Mouse (Mus musculus) bone marrow macrophage, adult 2 months (primary cell): ENCODE data around the gene Ccdc154. TPM values are rescaled to one million over a fixed set of nuclear protein-coding genes. Genes with fewer than 3 reads are reported as not detected.
A peak's percentile ranks its signal among the peaks of the same experiment; 100 is the strongest.

Source experiments
- H3K27ac ChIP-seq: 2 replicates; pipeline ENCODE4 v1.5.1; 2012; ENCODE audit warnings: low read depth, low read length; ENCODE audit not compliant: insufficient read depth
- H3K4me1 ChIP-seq: 2 replicates; pipeline ENCODE4 v1.6.1; 2012; ENCODE audit warnings: low read length; ENCODE audit not compliant: control insufficient read depth, insufficient read depth
- H3K4me3 ChIP-seq: 2 replicates; pipeline ENCODE4 v1.5.1; 2012; ENCODE audit warnings: mild to moderate bottlenecking, low read length, moderate library complexity; ENCODE audit not compliant: insufficient read depth
- CTCF ChIP-seq: IDR thresholded peaks from 2 replicates; pipeline ENCODE4 v1.5.1; 2012; ENCODE audit warnings: low read depth, mild to moderate bottlenecking, low read length, moderate library complexity
- POLR2A ChIP-seq: IDR thresholded peaks from 2 replicates; pipeline ENCODE4 v1.6.1; 2012; ENCODE audit warnings: mild to moderate bottlenecking, low read depth, low read length, borderline replicate concordance
- polyA plus RNA-seq: library from polyadenylated mRNA; stranded (reverse); fragments of >200 nt; gene quantifications from 2 replicates; pipeline ENCODE4 v1.2.4, GENCODE M21; 2012; ENCODE audit not compliant: missing spikeins, insufficient read depth, insufficient read length

The Ccdc154 gene
- polyA plus RNA-seq, 1 experiment = not detected

DNA sequence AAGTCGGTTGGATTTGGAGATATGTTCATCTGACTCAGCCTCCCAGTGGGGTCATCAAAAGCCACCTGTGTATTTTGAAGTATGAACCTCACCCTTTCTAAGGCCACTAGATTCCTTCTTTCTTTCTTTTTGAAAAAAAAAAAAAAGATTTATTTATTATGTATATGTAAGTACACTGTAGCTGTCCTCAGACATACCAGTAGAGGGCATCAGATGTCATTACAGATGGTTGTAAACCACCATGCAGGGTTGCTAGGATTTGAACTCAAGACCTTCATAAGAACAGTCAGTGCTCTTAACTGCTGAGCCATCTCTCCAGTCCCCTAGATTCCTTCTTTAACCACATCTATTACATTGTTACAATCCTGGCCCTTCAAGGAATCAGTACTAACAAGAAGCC is 32.2 kb upstream of the Ccdc154 start:
- no peak overlapping the region for H3K4me3 ChIP-seq
- H3K4me1 ChIP-seq = peaks cover 9% of the 10 kb centered on the region
- H3K27ac ChIP-seq = no peak overlapping the region
- TF ChIP-seq POLR2A (no peak), CTCF (no peak)

DNA sequence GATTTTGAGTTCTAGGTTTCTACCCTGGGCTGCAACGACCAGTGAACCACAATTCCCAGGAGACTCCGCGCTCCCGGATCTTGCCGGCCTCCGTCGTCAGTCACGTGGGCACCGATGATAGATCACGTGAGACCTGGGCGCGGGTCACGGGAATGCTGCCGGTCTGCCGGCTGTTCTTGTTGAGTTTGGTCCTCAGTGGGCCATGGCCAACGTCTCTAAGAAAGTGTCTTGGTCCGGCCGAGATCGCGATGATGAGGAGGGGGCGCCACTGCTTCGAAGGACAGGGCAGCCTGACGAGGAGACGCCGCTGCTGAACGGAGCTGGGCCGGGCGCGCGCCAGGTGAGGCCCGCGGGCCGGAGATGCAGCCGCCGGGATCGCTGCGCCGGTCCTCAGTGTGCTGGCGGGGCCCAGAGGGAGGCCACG is 29.0 kb upstream of the Ccdc154 start, which contains the start of gene Clcn7:
Gene Clcn7 (plus strand): TSS at position 117 of the 424 bp plus-strand sequence.
- TF ChIP-seq CTCF = no peak
- H3K4me1 ChIP-seq = peaks cover 24% of the 10 kb centered on the region
- peak within 1 kb of the TSS; percentile 98 for H3K4me3 ChIP-seq
- H3K27ac ChIP-seq = peak within 1 kb of the TSS; percentile 88

GRCm38 (mm10) chr17:25135622-25136021 is 26.6 kb upstream of the Ccdc154 start:
- H3K4me1 ChIP-seq = peaks cover 32% of the 10 kb centered on the region
- H3K27ac ChIP-seq = peak overlapping the region; percentile 86
- H3K4me3 ChIP-seq = peak overlapping the region; percentile 70
- no peak for TF ChIP-seq POLR2A
- no peak for TF ChIP-seq CTCF

GRCm38 (mm10) chr17:25138803-25139202 is 23.5 kb upstream of the Ccdc154 start:
- Histone ChIP-seq H3K4me3 (peak overlapping the region; percentile 22; the same call in 1 of the 2 replicates), H3K4me1 (peaks cover 54% of the 10 kb centered on the region), H3K27ac (peak overlapping the region; percentile 52)
- TF ChIP-seq CTCF (no peak), POLR2A (no peak)

DNA sequence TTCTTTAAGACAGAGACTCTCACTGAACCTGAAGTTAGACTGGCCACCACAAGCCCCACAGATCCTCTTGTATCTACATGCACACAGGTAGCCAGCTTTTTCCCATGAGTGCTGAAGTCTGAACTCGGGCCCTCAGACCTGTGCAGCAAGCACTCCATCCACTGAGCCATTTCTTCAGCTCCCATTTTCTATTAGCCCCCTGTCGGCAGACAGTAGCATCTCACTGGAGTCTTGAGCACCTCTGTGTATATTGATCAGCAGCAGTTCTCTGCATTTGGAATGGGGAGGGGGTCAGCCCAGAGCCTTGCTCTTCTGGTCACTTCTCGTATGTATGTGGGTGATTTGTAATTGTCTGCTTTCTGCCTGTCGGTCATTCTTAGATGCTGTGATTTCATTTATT is 22.3 kb upstream of the Ccdc154 start:
- H3K4me1 ChIP-seq = peaks cover 54% of the 10 kb centered on the region

GRCm38 (mm10) chr17:25163387-25163786 is 1.1 kb downstream of the Ccdc154 start:
- no peak for TF ChIP-seq POLR2A
- no peak for TF ChIP-seq CTCF
- H3K27ac ChIP-seq = no peak overlapping the region
- H3K4me3 ChIP-seq = no peak overlapping the region
- no peaks in the 10 kb centered on the region for H3K4me1 ChIP-seq

More for the DNA sequence above, 22.3 kb upstream of the Ccdc154 start:
- TF ChIP-seq CTCF (no peak), POLR2A (no peak)
- Histone ChIP-seq H3K4me3 (peak overlapping the region; percentile 9; the same call in 1 of the 2 replicates), H3K27ac (peak overlapping the region; percentile 20; the same call in 1 of the 2 replicates)

- no peak overlapping the region for H3K27ac ChIP-seq
- TF ChIP-seq POLR2A (no peak), CTCF (no peak)
- H3K4me3 ChIP-seq = no peak overlapping the region
- no peaks in the 10 kb centered on the region for H3K4me1 ChIP-seq
Measured at GRCm38 (mm10) chr17:25164770-25165169, 2.5 kb downstream of the Ccdc154 start.

DNA sequence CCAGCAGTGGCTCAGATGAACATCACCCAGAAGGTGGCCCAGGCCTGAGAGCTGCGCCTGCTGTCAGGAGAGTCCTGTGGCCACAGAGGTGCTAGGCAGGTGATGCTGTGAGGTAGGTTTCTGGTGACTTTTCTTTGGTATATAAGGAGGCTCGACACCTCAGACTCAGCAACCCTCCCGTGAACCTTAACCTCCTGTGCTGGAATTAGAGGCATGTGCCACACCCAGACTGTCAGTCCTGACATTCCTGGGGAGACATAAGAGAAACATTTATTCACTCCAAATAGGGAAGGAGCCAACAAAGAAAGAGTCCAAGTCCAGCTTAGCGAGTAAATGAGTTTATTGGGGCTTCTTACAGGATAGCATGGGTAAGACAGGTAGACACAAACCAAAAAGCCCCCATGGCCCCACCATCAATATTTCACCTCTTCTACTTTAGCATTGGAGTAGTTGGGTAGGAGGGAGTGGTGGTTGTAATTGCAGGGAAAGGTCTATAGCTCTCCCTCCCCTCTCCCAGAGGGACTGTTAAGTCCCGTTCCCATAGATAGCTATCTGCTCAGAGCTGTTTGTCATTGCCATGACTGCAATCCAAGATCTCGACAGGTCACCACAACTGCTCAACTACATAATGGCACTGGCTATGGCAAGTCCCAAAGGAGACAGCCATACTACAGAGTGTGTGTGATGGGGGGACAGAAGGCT is 3.9 kb downstream of the Ccdc154 start:
- H3K4me1 ChIP-seq = no peaks in the 10 kb centered on the region
- H3K27ac ChIP-seq = no peak overlapping the region
- no peak overlapping the region for H3K4me3 ChIP-seq
- no peak for TF ChIP-seq CTCF
- TF ChIP-seq POLR2A = no peak

DNA sequence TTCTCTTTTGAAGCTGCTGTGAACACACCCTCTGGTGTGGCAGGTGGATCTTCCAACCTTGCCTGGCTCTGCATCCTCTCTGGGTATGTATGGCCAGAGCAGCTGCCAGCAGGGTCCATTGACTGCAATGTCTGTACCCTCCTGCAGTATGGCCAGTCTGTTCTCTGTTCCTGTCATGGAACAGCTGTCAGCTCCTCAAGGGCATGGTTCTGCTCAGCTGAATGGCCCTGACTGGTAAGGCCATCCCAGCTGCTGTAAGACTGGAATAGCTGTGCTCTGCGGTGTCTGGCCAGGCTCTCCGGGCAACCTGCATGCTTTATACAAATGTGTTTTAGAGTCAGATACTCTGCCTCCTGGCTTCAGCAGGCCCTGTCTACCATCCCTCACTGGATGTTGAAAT is 7.4 kb downstream of the Ccdc154 start:
- TF ChIP-seq POLR2A (no peak), CTCF (no peak)
- H3K27ac ChIP-seq = no peak overlapping the region
- H3K4me3 ChIP-seq = no peak overlapping the region
- H3K4me1 ChIP-seq = no peaks in the 10 kb centered on the region

GRCm38 (mm10) chr17:25172558-25172957 is 10.3 kb downstream of the Ccdc154 start:
- Histone ChIP-seq H3K27ac (no peak overlapping the region), H3K4me1 (no peaks in the 10 kb centered on the region), H3K4me3 (no peak overlapping the region)
- no peak for TF ChIP-seq POLR2A
- no peak for TF ChIP-seq CTCF
